Mouse (Mus musculus): ENCODE data around the gene Fignl1. TPM values are rescaled to one million over a fixed set of nuclear protein-coding genes. Genes with fewer than 3 reads are reported as not detected.

The Fignl1 gene
- 24.9 and 39.4 TPM in 2 replicates for polyA plus RNA-seq (2011; ENCODE audit: insufficient read depth, insufficient read length, low replicate concordance, missing spikeins)

GRCm38 (mm10) chr11:11808820-11809403 is at the start of gene Fignl1:
Fignl1 (minus strand) TSS chr11:11808962.
- H3K4me1 ChIP-seq (ENCODE audit: control insufficient read depth, insufficient read depth, low read length): no peaks in the 10 kb centered on the region; the same call in 1 of the 2 replicates
- peak within 1 kb of the TSS; percentile 85 for H3K27ac ChIP-seq (ENCODE audit: control insufficient read depth, insufficient read depth, low read depth, low read length, poor library complexity)
- TF ChIP-seq POLR2A (IDR thresholded peaks at IDR 0.05; ENCODE audit: borderline replicate concordance, control insufficient read depth, low read depth, low read length): peak; percentile 92; the same call in 1 of the 2 replicates
- TF ChIP-seq CTCF (IDR thresholded peaks at IDR 0.05; ENCODE audit: control insufficient read depth, insufficient read depth, low read length): peak; percentile 29; the same call in 1 of the 2 replicates
- WGBS: under 1% methylated on average over 53 of the region's 53 CpGs
- peak within 1 kb of the TSS; percentile 87 for H3K4me3 ChIP-seq (replicated peaks; ENCODE audit: control insufficient read depth, low read depth, low read length)

GRCm38 (mm10) chr11:11856959-11857358 is 48.2 kb upstream of the Fignl1 start:
- Histone ChIP-seq H3K4me3 (replicated peaks; ENCODE audit: control insufficient read depth, low read depth, low read length) (no peak overlapping the region), H3K27ac (ENCODE audit: control insufficient read depth, insufficient read depth, low read depth, low read length, poor library complexity) (no peak overlapping the region), H3K4me1 (ENCODE audit: control insufficient read depth, insufficient read depth, low read length) (no peaks in the 10 kb centered on the region)
- 92% methylated on average over 3 of the region's 3 CpGs for whole genome bisulfite sequencing
- TF ChIP-seq POLR2A (IDR thresholded peaks at IDR 0.05; ENCODE audit: borderline replicate concordance, control insufficient read depth, low read depth, low read length): no peak
- no peak for TF ChIP-seq CTCF (IDR thresholded peaks at IDR 0.05; ENCODE audit: control insufficient read depth, insufficient read depth, low read length)

- 86% methylated on average over 11 of the region's 11 CpGs for WGBS
- H3K27ac ChIP-seq (ENCODE audit: control insufficient read depth, insufficient read depth, low read depth, low read length, poor library complexity): no peak overlapping the region
- TF ChIP-seq POLR2A (IDR thresholded peaks at IDR 0.05; ENCODE audit: borderline replicate concordance, control insufficient read depth, low read depth, low read length) (no peak), CTCF (IDR thresholded peaks at IDR 0.05; ENCODE audit: control insufficient read depth, insufficient read depth, low read length) (no peak)
- H3K4me1 ChIP-seq (ENCODE audit: control insufficient read depth, insufficient read depth, low read length): no peaks in the 10 kb centered on the region
- H3K4me3 ChIP-seq (replicated peaks; ENCODE audit: control insufficient read depth, low read depth, low read length): no peak overlapping the region
These were observed 46.9 kb upstream of the Fignl1 start for GRCm38 (mm10) chr11:11855685-11856131.

- Histone ChIP-seq H3K4me1 (ENCODE audit: control insufficient read depth, insufficient read depth, low read length) (no peaks in the 10 kb centered on the region), H3K27ac (ENCODE audit: control insufficient read depth, insufficient read depth, low read depth, low read length, poor library complexity) (no peak overlapping the region), H3K4me3 (replicated peaks; ENCODE audit: control insufficient read depth, low read depth, low read length) (no peak overlapping the region)
- TF ChIP-seq POLR2A (IDR thresholded peaks at IDR 0.05; ENCODE audit: borderline replicate concordance, control insufficient read depth, low read depth, low read length): no peak
- no peak for TF ChIP-seq CTCF (IDR thresholded peaks at IDR 0.05; ENCODE audit: control insufficient read depth, insufficient read depth, low read length)
- WGBS: 68% methylated on average over 6 of the region's 6 CpGs
These were observed 46.4 kb upstream of the Fignl1 start for GRCm38 (mm10) chr11:11855061-11855672.

GRCm38 (mm10) chr11:11853731-11854461 is 45.1 kb upstream of the Fignl1 start:
- no peak overlapping the region for H3K27ac ChIP-seq (ENCODE audit: control insufficient read depth, insufficient read depth, low read depth, low read length, poor library complexity)
- WGBS: 51% methylated on average over 4 of the region's 4 CpGs
- TF ChIP-seq POLR2A (IDR thresholded peaks at IDR 0.05; ENCODE audit: borderline replicate concordance, control insufficient read depth, low read depth, low read length): no peak
- TF ChIP-seq CTCF (IDR thresholded peaks at IDR 0.05; ENCODE audit: control insufficient read depth, insufficient read depth, low read length): no peak

GRCm38 (mm10) chr11:11851957-11852505 is 43.3 kb upstream of the Fignl1 start:
- WGBS: 85% methylated on average over 6 of the region's 6 CpGs
- Histone ChIP-seq H3K4me3 (replicated peaks; ENCODE audit: control insufficient read depth, low read depth, low read length) (no peak overlapping the region), H3K27ac (ENCODE audit: control insufficient read depth, insufficient read depth, low read depth, low read length, poor library complexity) (no peak overlapping the region), H3K4me1 (ENCODE audit: control insufficient read depth, insufficient read depth, low read length) (no peaks in the 10 kb centered on the region)
- TF ChIP-seq CTCF (IDR thresholded peaks at IDR 0.05; ENCODE audit: control insufficient read depth, insufficient read depth, low read length): no peak
- TF ChIP-seq POLR2A (IDR thresholded peaks at IDR 0.05; ENCODE audit: borderline replicate concordance, control insufficient read depth, low read depth, low read length): no peak

More at GRCm38 (mm10) chr11:11853731-11854461, 45.1 kb upstream of the Fignl1 start:
- Histone ChIP-seq H3K4me3 (replicated peaks; ENCODE audit: control insufficient read depth, low read depth, low read length) (no peak overlapping the region), H3K4me1 (ENCODE audit: control insufficient read depth, insufficient read depth, low read length) (no peaks in the 10 kb centered on the region)

- Histone ChIP-seq H3K4me1 (ENCODE audit: control insufficient read depth, insufficient read depth, low read length) (no peaks in the 10 kb centered on the region), H3K4me3 (replicated peaks; ENCODE audit: control insufficient read depth, low read depth, low read length) (no peak overlapping the region), H3K27ac (ENCODE audit: control insufficient read depth, insufficient read depth, low read depth, low read length, poor library complexity) (no peak overlapping the region)
- TF ChIP-seq POLR2A (IDR thresholded peaks at IDR 0.05; ENCODE audit: borderline replicate concordance, control insufficient read depth, low read depth, low read length) (no peak), CTCF (IDR thresholded peaks at IDR 0.05; ENCODE audit: control insufficient read depth, insufficient read depth, low read length) (no peak)
- 70% methylated on average over 6 of the region's 6 CpGs for WGBS
These were observed 41.9 kb upstream of the Fignl1 start for GRCm38 (mm10) chr11:11850476-11851267.
